Mouse (Mus musculus) myocyte (in vitro differentiated cells): Measurements from ENCODE around the gene Rab23.
"Not testable (repeated sequence)": the region's sequence is repeated elsewhere in the genome, so short reads cannot be mapped to it uniquely, and the experiment has no call there.

ENCODE experiments used
- E2F4 ChIP-seq: IDR thresholded peaks from one replicate; pipeline ENCODE4 v1.6.1; 2011; ENCODE audit warnings: mild to moderate bottlenecking, control low read depth, moderate library complexity; ENCODE audit not compliant: insufficient read depth
- MAX ChIP-seq: IDR thresholded peaks from one replicate; pipeline ENCODE4 v1.6.1; 2011; ENCODE audit warnings: low read depth, mild to moderate bottlenecking, control low read depth
- MYOG ChIP-seq, 3 experiments: IDR thresholded peaks; one replicate each; pipeline ENCODE4 v1.6.1; 2011; ENCODE audit warnings: control low read depth in 2 of 3, low read depth in 2 of 3, mild to moderate bottlenecking in 2 of 3; ENCODE audit not compliant: insufficient read length in 2 of 3, control insufficient read depth in 1 of 3, insufficient read depth in 1 of 3
- POLR2A ChIP-seq: IDR thresholded peaks from one replicate; pipeline ENCODE4 v1.6.1; 2011; ENCODE audit warnings: low read depth, mild to moderate bottlenecking, control low read depth, moderate library complexity; ENCODE audit not compliant: insufficient read length
- SRF ChIP-seq: IDR thresholded peaks from one replicate; pipeline ENCODE4 v1.6.1; 2011; ENCODE audit warnings: low read depth; ENCODE audit not compliant: control insufficient read depth, insufficient read length
- TCF12 ChIP-seq: IDR thresholded peaks from one replicate; pipeline ENCODE4 v1.6.1; 2011; ENCODE audit warnings: mild to moderate bottlenecking, control low read depth; ENCODE audit not compliant: poor library complexity, insufficient read depth, severe bottlenecking
- USF1 ChIP-seq: IDR thresholded peaks from one replicate; pipeline ENCODE4 v1.6.1; 2011; ENCODE audit warnings: low read depth, mild to moderate bottlenecking, control low read depth, moderate library complexity

GRCm38 (mm10) chr1:33744815-33745214, 25.1 kb downstream of the Rab23 start:
- TF ChIP-seq POLR2A; MAX; MYOG (IDR thresholded peaks at IDR 0.05; ENCODE audit: control insufficient read depth in 1 of 3, insufficient read depth in 1 of 3, insufficient read length in 2 of 3, low read depth in 2 of 3); SRF; TCF12; E2F4; USF1: not testable (repeated sequence)
